Mouse (Mus musculus) adrenal gland, adult 2 months (tissue): ENCODE measurements at regions not wholly inside any gene's neighbourhood (a gene's known extent, or its start where the extent isn't known, plus 50 kb on each side); places are given as distances from the start of the nearest gene placed in this dataset.
A peak's percentile ranks its signal among the peaks of the same experiment; 100 is the strongest.

Experiments
- DNase-seq: peaks from one replicate; pipeline ENCODE4 v3.0.0; 2021

GRCm38 (mm10) chr5:90706350-90706749 lies 52.8 kb upstream of the Cxcl5 start:
- peak; percentile 10 for DNase-seq

GRCm38 (mm10) chr5:90703653-90704052 lies 55.5 kb upstream of the Cxcl5 start:
- peak; percentile 17 for DNase-seq

- no peak for DNase-seq
These were observed 59.0 kb upstream of the Cxcl5 start for GRCm38 (mm10) chr5:90700178-90700577.

GRCm38 (mm10) chr5:90696064-90696463 lies 55.6 kb upstream of the Rassf6 start:
- no peak for DNase-seq

GRCm38 (mm10) chr5:90694431-90694830 lies 54.0 kb upstream of the Rassf6 start:
- no peak for DNase-seq

- DNase-seq = no peak
These were observed 50.3 kb upstream of the Rassf6 start for GRCm38 (mm10) chr5:90690746-90691145.
